Mouse (Mus musculus) midbrain, embryonic 15.5 days (tissue): ENCODE data around the gene Flvcr1. TPM values are rescaled to one million over a fixed set of nuclear protein-coding genes. Genes with fewer than 3 reads are reported as not detected.

ENCODE experiments used
- ATAC-seq: fragments of 200-750 bp; cut with Nextera tagmentation; replicated peaks from 2 replicates; pipeline ENCODE4 v1.8.0; 2017; ENCODE audit warnings: moderate TSS enrichment
- H3K27ac ChIP-seq: fragments of 300-500 bp; sonication (generic); 2 replicates; pipeline ENCODE4 v1.5.1; 2015; ENCODE audit warnings: mild to moderate bottlenecking, inconsistent platforms
- H3K27me3 ChIP-seq: fragments of 300-500 bp; sonication (generic); replicated peaks from 2 replicates; pipeline ENCODE4 v1.6.1; 2015; ENCODE audit warnings: inconsistent platforms
- H3K36me3 ChIP-seq: fragments of 300-500 bp; sonication (generic); replicated peaks from 2 replicates; pipeline ENCODE4 v1.6.1; 2015; ENCODE audit warnings: inconsistent platforms
- H3K4me1 ChIP-seq: fragments of 300-500 bp; sonication (generic); 2 replicates; pipeline ENCODE4 v1.6.1; 2015; ENCODE audit warnings: inconsistent platforms
- H3K4me2 ChIP-seq: fragments of 300-500 bp; sonication (generic); 2 replicates; pipeline ENCODE4 v1.6.1; 2015; ENCODE audit warnings: inconsistent platforms, mild to moderate bottlenecking, moderate library complexity
- H3K4me3 ChIP-seq: fragments of 300-500 bp; sonication (generic); 2 replicates; pipeline ENCODE4 v1.5.1; 2015; ENCODE audit warnings: mild to moderate bottlenecking, inconsistent platforms
- H3K9ac ChIP-seq: fragments of 300-500 bp; sonication (generic); 2 replicates; pipeline ENCODE4 v1.6.1; 2015; ENCODE audit warnings: mild to moderate bottlenecking, inconsistent platforms
- H3K9me3 ChIP-seq: fragments of 300-500 bp; sonication (generic); 2 replicates; pipeline ENCODE4 v1.6.1; 2016; ENCODE audit warnings: inconsistent platforms
- WGBS: fragments of 180-500 bp; shearing (Covaris S2); methylation state at CpG from one replicate; pipeline ENCODE4 v1.1.7; 2015; ENCODE audit warnings: mixed read lengths; 5-methylcytosine and 5-hydroxymethylcytosine counted together
- polyA plus RNA-seq: library from polyadenylated mRNA; unstranded; fragments of >200 nt; fragmentation: Nextera tagmentation; extraction: Ambion mirVana; gene quantifications from 2 replicates; pipeline ENCODE4 v1.2.1, GENCODE M21; 2015

The Flvcr1 gene
- polyA plus RNA-seq, 1 experiment from 2014 or later: 8.7 TPM

DNA sequence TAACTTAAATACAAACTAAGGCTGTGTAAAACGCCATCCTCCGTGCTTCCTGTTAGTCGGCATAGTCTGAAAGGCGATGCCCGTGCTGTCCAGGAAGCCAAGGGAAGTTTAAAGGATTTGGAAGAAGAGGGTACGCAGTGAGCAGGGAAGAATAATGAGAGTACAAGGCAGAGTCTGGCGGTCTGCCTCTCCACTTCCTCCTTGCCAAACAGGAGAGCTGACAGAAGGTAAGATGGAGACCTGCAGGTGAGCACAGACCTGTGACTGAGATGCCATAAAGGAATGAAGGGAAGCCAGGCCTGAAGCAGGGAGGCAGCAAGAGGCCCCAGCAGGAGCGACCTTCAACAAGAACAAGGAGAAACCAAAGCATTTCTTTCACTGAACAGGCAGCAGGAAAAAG, 51.8 kb downstream of the Flvcr1 start:
- WGBS: 95% methylated on average over 8 of the region's 8 CpGs
- no peak for ATAC-seq
- H3K9ac ChIP-seq: no peak overlapping the region
- no peak overlapping the region for H3K4me3 ChIP-seq
- H3K27ac ChIP-seq: no peak overlapping the region
- no peak overlapping the region for H3K4me2 ChIP-seq
- H3K9me3 ChIP-seq: no peaks in the 10 kb centered on the region
- peaks cover 14% of the 10 kb centered on the region for H3K36me3 ChIP-seq
- H3K4me1 ChIP-seq: peaks cover 42% of the 10 kb centered on the region
- H3K27me3 ChIP-seq: no peaks in the 10 kb centered on the region

- Histone ChIP-seq H3K4me2 (no peak overlapping the region), H3K9me3 (no peaks in the 10 kb centered on the region), H3K4me3 (no peak overlapping the region), H3K27me3 (no peaks in the 10 kb centered on the region), H3K9ac (no peak overlapping the region), H3K4me1 (peaks cover 40% of the 10 kb centered on the region), H3K27ac (no peak overlapping the region), H3K36me3 (peaks cover 14% of the 10 kb centered on the region)
- 67% methylated on average over 7 of the region's 7 CpGs for WGBS
- ATAC-seq: no peak
Measured at GRCm38 (mm10) chr1:190972612-190973192, 53.3 kb downstream of the Flvcr1 start.

DNA sequence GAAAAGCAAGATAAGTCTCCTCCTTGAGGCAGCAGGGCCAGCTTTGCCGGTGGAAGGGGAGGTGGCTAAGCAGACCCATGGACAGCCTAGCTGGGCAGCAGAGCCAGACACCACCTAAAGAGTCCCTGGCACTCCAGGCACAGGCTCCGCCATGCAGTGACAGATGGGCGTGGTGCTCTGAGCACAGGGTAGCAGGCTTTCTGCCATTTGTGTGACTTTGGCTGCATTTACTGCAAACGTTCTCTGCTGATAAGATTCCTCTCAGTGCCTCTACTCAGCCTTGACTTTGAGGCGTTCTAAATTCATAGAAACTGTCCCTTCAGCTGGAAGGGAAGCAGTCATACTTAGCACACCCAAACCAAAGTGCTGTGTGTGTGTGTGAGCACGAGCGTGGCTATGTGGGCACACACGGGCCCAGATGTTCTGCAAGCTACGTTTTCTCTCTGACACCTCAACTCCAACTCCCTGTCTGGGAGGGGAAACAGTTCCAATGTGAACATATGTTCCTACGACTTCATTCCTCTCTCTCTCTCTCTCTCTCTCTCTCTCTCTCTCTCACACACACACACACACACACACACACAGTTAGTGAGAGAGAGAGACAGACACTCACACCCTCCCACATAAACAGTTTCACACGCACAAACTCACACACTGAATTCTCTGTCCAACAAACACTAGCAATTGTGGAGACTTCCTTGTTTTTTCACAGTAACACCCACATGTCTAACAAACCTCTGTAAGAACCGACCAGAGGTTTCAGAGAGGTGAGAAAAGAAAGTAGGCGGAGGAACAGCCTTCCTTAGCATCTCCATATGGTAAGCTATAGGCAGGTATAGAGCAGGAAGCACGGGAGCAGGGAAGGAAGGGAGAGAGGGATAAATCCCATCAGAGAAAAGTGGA, 54.0 kb downstream of the Flvcr1 start:
- H3K27me3 ChIP-seq: no peaks in the 10 kb centered on the region
- H3K9me3 ChIP-seq: no peaks in the 10 kb centered on the region
- H3K4me2 ChIP-seq: no peak overlapping the region
- peaks cover 14% of the 10 kb centered on the region for H3K36me3 ChIP-seq
- no peak for ATAC-seq
- no peak overlapping the region for H3K27ac ChIP-seq
- no peak overlapping the region for H3K9ac ChIP-seq
- H3K4me3 ChIP-seq: no peak overlapping the region
- peaks cover 33% of the 10 kb centered on the region for H3K4me1 ChIP-seq
- WGBS: 87% methylated on average over 14 of the region's 14 CpGs

DNA sequence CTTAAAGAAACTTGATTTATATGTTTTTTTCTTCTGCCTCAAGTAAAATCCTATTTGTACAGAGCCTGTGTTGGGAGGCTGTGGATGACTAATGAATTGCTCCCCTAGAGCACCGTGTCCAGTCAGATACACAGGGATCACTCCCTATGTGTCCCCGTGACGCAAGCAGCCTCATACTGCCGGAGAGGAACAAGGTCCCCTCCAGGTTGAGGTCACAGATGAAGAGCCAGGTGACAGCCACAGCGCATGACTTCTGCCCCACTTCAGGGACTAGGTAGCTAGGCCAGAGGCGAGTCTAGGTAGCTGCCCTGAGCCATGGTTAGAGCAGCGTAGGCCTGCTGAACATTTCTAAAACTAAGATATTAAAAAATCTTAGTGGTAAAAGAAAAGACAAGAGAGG, 57.9 kb downstream of the Flvcr1 start:
- Histone ChIP-seq H3K4me1 (0 out of 2 replicates have a peak, but pooled peaks cover 5% of the 10 kb centered on the region), H3K27me3 (no peaks in the 10 kb centered on the region), H3K9ac (no peak overlapping the region), H3K36me3 (peaks cover 22% of the 10 kb centered on the region), H3K27ac (no peak overlapping the region), H3K4me3 (no peak overlapping the region), H3K9me3 (no peaks in the 10 kb centered on the region), H3K4me2 (no peak overlapping the region)
- 93% methylated on average over 7 of the region's 7 CpGs for WGBS
- no peak for ATAC-seq

GRCm38 (mm10) chr1:190964992-190965780, 60.8 kb downstream of the Flvcr1 start:
- H3K4me1 ChIP-seq: no peaks in the 10 kb centered on the region
- no peak overlapping the region for H3K4me3 ChIP-seq
- no peak overlapping the region for H3K9ac ChIP-seq
- 88% methylated on average over 15 of the region's 15 CpGs for WGBS
- ATAC-seq: no peak
- no peaks in the 10 kb centered on the region for H3K27me3 ChIP-seq
- H3K36me3 ChIP-seq: peaks cover 17% of the 10 kb centered on the region
- H3K9me3 ChIP-seq: no peaks in the 10 kb centered on the region
- no peak overlapping the region for H3K27ac ChIP-seq
- H3K4me2 ChIP-seq: no peak overlapping the region

DNA sequence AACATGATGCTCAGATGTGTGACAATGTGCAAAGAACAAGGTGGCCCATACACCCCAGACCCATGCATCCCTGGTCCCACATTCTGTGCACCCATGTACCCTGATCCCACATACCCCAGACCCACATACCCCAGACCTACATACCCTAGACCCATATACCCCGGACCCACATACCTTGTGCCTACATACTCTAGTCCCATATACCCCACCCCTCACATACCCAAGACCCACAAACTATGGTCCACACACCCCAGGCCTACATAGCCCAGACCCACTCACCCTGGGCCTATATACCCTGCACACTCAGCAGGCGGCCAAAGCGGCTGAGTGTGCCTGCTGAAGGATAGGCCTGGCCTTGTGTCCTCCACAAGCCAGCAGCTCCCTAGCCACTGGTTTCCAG, 63.2 kb downstream of the Flvcr1 start:
- Histone ChIP-seq H3K27me3 (no peaks in the 10 kb centered on the region), H3K4me1 (no peaks in the 10 kb centered on the region), H3K36me3 (peaks cover 38% of the 10 kb centered on the region), H3K4me3 (no peak overlapping the region), H3K9me3 (no peaks in the 10 kb centered on the region), H3K9ac (no peak overlapping the region), H3K27ac (no peak overlapping the region), H3K4me2 (no peak overlapping the region)
- 89% methylated on average over 3 of the region's 3 CpGs for WGBS
- ATAC-seq: no peak

DNA sequence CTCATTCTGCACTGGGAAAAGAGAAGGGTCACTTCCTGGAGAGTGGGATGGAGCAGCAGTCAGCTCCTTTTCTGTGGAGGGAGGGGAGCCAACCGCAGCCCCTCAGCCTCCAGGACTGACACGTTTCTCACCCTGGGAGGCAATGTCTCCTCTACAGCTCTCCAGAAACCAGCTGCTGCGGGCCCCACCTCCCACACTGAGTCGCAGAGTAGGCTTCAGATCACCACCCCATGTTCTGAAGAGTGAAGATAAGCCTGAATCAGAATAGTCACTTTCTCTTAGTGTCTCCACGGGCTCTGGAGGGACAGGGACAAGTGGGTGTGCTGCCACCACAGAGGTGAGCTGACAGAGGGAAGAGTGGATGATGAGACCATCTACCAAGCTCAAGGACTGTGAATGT, 67.1 kb downstream of the Flvcr1 start:
- H3K4me2 ChIP-seq: no peak overlapping the region
- no peak overlapping the region for H3K9ac ChIP-seq
- no peaks in the 10 kb centered on the region for H3K27me3 ChIP-seq
- 89% methylated on average over 5 of the region's 5 CpGs for WGBS
- H3K4me1 ChIP-seq: no peaks in the 10 kb centered on the region
- H3K36me3 ChIP-seq: peaks cover 45% of the 10 kb centered on the region
- no peak overlapping the region for H3K4me3 ChIP-seq
- H3K27ac ChIP-seq: no peak overlapping the region
- no peak for ATAC-seq
- H3K9me3 ChIP-seq: no peaks in the 10 kb centered on the region

Other genes starting within 250 kb of the Flvcr1 start
- 34.6 and 36.9 TPM in 2 replicates for gene Rps6kc1, start 114.4 kb downstream of the Flvcr1 start, polyA plus RNA-seq
- 51.5 and 53.2 TPM in 2 replicates for gene Angel2, start 101.0 kb downstream of the Flvcr1 start, polyA plus RNA-seq
- gene Vash2, start 46.9 kb downstream of the Flvcr1 start, polyA plus RNA-seq: 78.1 and 85.0 TPM in 2 replicates
- not detected in 2 replicates for gene Spata45, start 10.5 kb upstream of the Flvcr1 start, polyA plus RNA-seq
- gene Tatdn3, start 36.8 kb upstream of the Flvcr1 start, polyA plus RNA-seq: 11.8 and 17.4 TPM in 2 replicates
- gene Nsl1, start 36.9 kb upstream of the Flvcr1 start, polyA plus RNA-seq: 4.1 and 5.1 TPM in 2 replicates
- 0.84 and 1.2 TPM in 2 replicates for gene Batf3, start 71.7 kb upstream of the Flvcr1 start, polyA plus RNA-seq
- gene Fam71a, start 138.7 kb upstream of the Flvcr1 start, polyA plus RNA-seq: not detected in 2 replicates
- 1.5 and 1.6 TPM in 2 replicates for gene Atf3, start 191.9 kb upstream of the Flvcr1 start, polyA plus RNA-seq